Mouse (Mus musculus): ENCODE measurements around the gene Slc35f5. TPM values are rescaled to one million over a fixed set of nuclear protein-coding genes. Genes with fewer than 3 reads are reported as not detected.

The Slc35f5 gene
- polyA plus RNA-seq, 1 experiment from 2014 or later: 21.3 TPM

- Histone ChIP-seq H3K27ac (no peak overlapping the region), H3K4me1 (replicated peaks) (no peaks in the 10 kb centered on the region), H3K4me3 (no peak overlapping the region), H3K9me3 (no peaks in the 10 kb centered on the region), H3K27me3 (ENCODE audit: insufficient read depth, poor library complexity, severe bottlenecking) (no peaks in the 10 kb centered on the region), H3K36me3 (peaks cover 48% of the 10 kb centered on the region)
- 89% methylated on average over 3 of the region's 3 CpGs for WGBS
- DNase-seq (ENCODE audit: low spot score): no peak
Measured at GRCm38 (mm10) chr1:125581134-125581533, 20.7 kb downstream of the Slc35f5 start.

- Histone ChIP-seq H3K4me3 (no peak overlapping the region), H3K9me3 (peaks cover 8% of the 10 kb centered on the region), H3K36me3 (no peaks in the 10 kb centered on the region), H3K4me1 (replicated peaks) (peaks cover 5% of the 10 kb centered on the region), H3K27me3 (ENCODE audit: insufficient read depth, poor library complexity, severe bottlenecking) (no peaks in the 10 kb centered on the region), H3K27ac (no peak overlapping the region)
- 78% methylated on average over 4 of the region's 4 CpGs for WGBS
- DNase-seq (ENCODE audit: low spot score): no peak
Measured at GRCm38 (mm10) chr1:125603620-125604019, 43.2 kb downstream of the Slc35f5 start.

- Histone ChIP-seq H3K27ac (peak overlapping the region; percentile 62; the same call in 1 of the 2 replicates), H3K4me1 (replicated peaks) (peaks cover 5% of the 10 kb centered on the region), H3K27me3 (ENCODE audit: insufficient read depth, poor library complexity, severe bottlenecking) (no peaks in the 10 kb centered on the region), H3K9me3 (no peaks in the 10 kb centered on the region), H3K4me3 (peak overlapping the region; percentile 24; the same call in 1 of the 2 replicates), H3K36me3 (no peaks in the 10 kb centered on the region)
- peak; percentile 90 for DNase-seq (ENCODE audit: low spot score)
- 22% methylated on average over 10 of the region's 10 CpGs for WGBS
Measured at GRCm38 (mm10) chr1:125607087-125607803, 46.9 kb downstream of the Slc35f5 start.

- no peaks in the 10 kb centered on the region for H3K4me1 ChIP-seq (replicated peaks)
- no peaks in the 10 kb centered on the region for H3K27me3 ChIP-seq (ENCODE audit: insufficient read depth, poor library complexity, severe bottlenecking)
- no peak overlapping the region for H3K4me3 ChIP-seq
- WGBS: 80% methylated on average over 4 of the region's 4 CpGs
- DNase-seq (ENCODE audit: low spot score): no peak
- H3K36me3 ChIP-seq: no peaks in the 10 kb centered on the region
- no peaks in the 10 kb centered on the region for H3K9me3 ChIP-seq
- H3K27ac ChIP-seq: no peak overlapping the region
Measured at GRCm38 (mm10) chr1:125624376-125625076, 64.1 kb downstream of the Slc35f5 start.

- WGBS: 68% methylated on average over 8 of the region's 8 CpGs
Measured at GRCm38 (mm10) chr1:125639501-125640253, 79.3 kb downstream of the Slc35f5 start.

GRCm38 (mm10) chr1:125643643-125644042, 83.2 kb downstream of the Slc35f5 start:
- Histone ChIP-seq H3K27me3 (ENCODE audit: insufficient read depth, poor library complexity, severe bottlenecking) (no peaks in the 10 kb centered on the region), H3K27ac (no peak overlapping the region), H3K4me1 (replicated peaks) (peaks cover 8% of the 10 kb centered on the region), H3K4me3 (no peak overlapping the region), H3K36me3 (no peaks in the 10 kb centered on the region), H3K9me3 (no peaks in the 10 kb centered on the region)
- 58% methylated on average over 1 of the region's 1 CpGs for WGBS
- DNase-seq (ENCODE audit: low spot score): no peak

More at GRCm38 (mm10) chr1:125639501-125640253, 79.3 kb downstream of the Slc35f5 start:
- DNase-seq (ENCODE audit: low spot score): no peak
- Histone ChIP-seq H3K4me1 (replicated peaks) (peaks cover 8% of the 10 kb centered on the region), H3K27me3 (ENCODE audit: insufficient read depth, poor library complexity, severe bottlenecking) (no peaks in the 10 kb centered on the region), H3K36me3 (no peaks in the 10 kb centered on the region), H3K27ac (no peak overlapping the region), H3K9me3 (no peaks in the 10 kb centered on the region), H3K4me3 (no peak overlapping the region)

Other genes with a start within 250 kb of the Slc35f5 start
- gene Actr3, start 124.9 kb upstream of the Slc35f5 start, polyA plus RNA-seq (2016; fragmentation: Nextera tagmentation; extraction: Ambion mirVana): 218 and 241 TPM in 2 replicates
- gene Gpr39, start 116.4 kb downstream of the Slc35f5 start, polyA plus RNA-seq (2016; fragmentation: Nextera tagmentation; extraction: Ambion mirVana): 0.20 TPM in 1 of 2 replicates, not detected in the other